Mouse (Mus musculus): ENCODE results near the gene Elovl4.

DNA sequence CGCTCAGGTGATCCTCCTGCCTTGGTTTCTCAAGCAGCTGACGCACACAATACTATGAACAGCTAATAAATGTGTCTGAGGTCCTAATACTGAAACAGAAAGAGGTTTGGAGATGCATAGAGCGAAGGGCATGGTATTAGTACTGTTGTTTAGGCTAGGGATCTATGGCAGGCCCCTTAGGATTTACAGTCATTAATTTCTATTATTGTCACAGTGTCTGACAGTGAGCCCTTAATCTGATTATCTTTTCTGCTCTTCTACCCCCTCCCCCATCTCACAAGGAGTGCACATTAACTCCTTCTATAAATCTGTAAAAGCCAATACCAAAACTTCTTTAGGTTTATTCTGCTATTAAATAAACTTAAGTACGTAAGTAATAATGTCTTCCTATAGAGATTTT is 44.8 kb downstream of the Elovl4 start:
- no peak for TF ChIP-seq CTCF (IDR thresholded peaks at IDR 0.05; ENCODE audit: control insufficient read depth, insufficient read depth, low read length)
- no peak for TF ChIP-seq POLR2A (IDR thresholded peaks at IDR 0.05; ENCODE audit: borderline replicate concordance, control insufficient read depth, low read depth, low read length)

Data from bone marrow, adult 2 months (tissue).